Mouse (Mus musculus) cerebellum, postnatal 14 days (tissue): ENCODE data around the gene Cby3.

Experiments
- DNase-seq, 2 experiments: peaks; one replicate each; pipeline ENCODE4 v3.0.0; 2021; ENCODE audit warnings: mixed read lengths in 2 of 2

Cby3 gene

GRCm38 (mm10) chr11:50391272-50391960 is 37.2 kb downstream of the Cby3 start:
- no peak for DNase-seq

GRCm38 (mm10) chr11:50393306-50393705 is 39.0 kb downstream of the Cby3 start:
- DNase-seq: no peak

GRCm38 (mm10) chr11:50394731-50395130 is 40.5 kb downstream of the Cby3 start:
- no peak for DNase-seq

GRCm38 (mm10) chr11:50396766-50397307 is 42.6 kb downstream of the Cby3 start:
- no peak for DNase-seq

GRCm38 (mm10) chr11:50397316-50397715 is 43.1 kb downstream of the Cby3 start:
- DNase-seq: no peak

GRCm38 (mm10) chr11:50398803-50399202 is 44.5 kb downstream of the Cby3 start:
- no peak for DNase-seq

- no peak for DNase-seq
These were observed 48.2 kb downstream of the Cby3 start for GRCm38 (mm10) chr11:50402481-50402880.

GRCm38 (mm10) chr11:50403367-50404014 is 49.2 kb downstream of the Cby3 start:
- peak; percentile 72 to 76 for DNase-seq

- no peak for DNase-seq
These were observed 53.0 kb downstream of the Cby3 start for GRCm38 (mm10) chr11:50407235-50407634.
